Mouse (Mus musculus) gastrocnemius, postnatal 10 days (tissue): ENCODE measurements around the gene Ipcef1. TPM values are rescaled to one million over a fixed set of nuclear protein-coding genes. Genes with fewer than 3 reads are reported as not detected.

ENCODE experiments used
- DNase-seq: peaks from one replicate; pipeline ENCODE4 v3.0.0; 2021; ENCODE audit warnings: mixed read lengths
- total RNA-seq, 2 experiments: library from RNA; stranded (reverse); gene quantifications; 2 replicates each; pipeline ENCODE4 v1.2.3; 2021

Gene Ipcef1
- total RNA-seq, 2 experiments from 2014 or later: 0.12 to 0.56 TPM

- DNase-seq: no peak
Observed at GRCm38 (mm10) chr10:6967588-6968242, 84.6 kb downstream of the Ipcef1 start.

- DNase-seq: no peak
Observed at GRCm38 (mm10) chr10:6958791-6959190, 93.5 kb downstream of the Ipcef1 start.

DNA sequence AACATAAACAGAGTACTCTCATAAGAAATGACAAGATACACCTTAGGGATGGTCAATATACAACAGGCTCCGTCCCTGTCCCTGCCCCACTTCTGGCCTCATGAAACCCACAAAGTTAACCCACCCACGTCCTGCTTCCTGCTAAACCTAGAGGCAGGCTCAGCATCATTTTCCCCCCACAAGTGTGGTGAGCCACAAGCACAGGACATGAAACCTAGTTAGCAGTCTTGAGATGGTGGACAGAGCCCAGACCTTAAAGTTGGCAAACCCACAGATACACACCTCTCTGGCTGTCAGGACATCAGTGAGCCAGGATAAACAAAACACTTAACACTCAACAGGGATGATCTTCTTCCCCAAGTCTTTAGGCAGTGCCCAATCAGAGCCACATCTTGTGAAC is 95.9 kb downstream of the Ipcef1 start:
- DNase-seq: no peak

GRCm38 (mm10) chr10:6954533-6954932 is 97.7 kb downstream of the Ipcef1 start:
- DNase-seq: no peak

- no peak for DNase-seq
Observed at GRCm38 (mm10) chr10:6953115-6953514, 99.2 kb downstream of the Ipcef1 start.

DNA sequence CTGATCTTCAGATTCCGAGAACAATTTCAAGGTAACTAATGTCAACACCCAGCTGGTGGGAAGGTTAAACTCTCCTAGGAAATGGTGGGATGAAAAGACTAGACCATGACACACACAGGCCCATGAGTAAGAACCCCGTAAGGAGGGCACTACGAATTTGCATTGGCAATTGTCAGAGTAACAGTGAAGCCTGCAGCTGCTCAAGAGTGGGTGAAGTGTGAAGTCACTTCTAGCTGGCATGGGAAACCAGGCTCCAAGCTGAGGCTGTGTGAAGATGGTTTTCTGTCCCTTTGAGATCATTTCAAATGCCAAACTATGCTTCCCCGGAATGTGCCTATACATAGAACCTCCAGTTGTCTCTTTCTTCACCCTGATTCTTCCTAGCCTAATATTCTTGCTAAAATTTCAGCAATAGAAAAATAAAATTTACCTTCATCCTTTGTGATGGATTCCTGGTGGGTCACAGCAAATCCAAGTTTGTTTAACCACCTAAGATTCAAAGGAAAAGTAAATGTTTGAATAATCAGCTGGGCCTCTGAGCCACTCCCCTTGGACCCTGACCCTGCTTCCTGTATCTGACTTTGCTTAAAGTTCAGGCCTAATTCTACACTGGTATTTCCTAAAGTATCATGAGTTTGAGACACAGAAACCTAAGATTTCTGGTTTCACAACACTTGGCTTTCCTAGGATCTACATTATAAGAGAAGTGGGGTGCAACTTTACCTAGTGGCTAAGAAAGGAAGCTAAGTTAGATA is 115.4 kb downstream of the Ipcef1 start:
- no peak for DNase-seq

- no peak for DNase-seq
Observed at GRCm38 (mm10) chr10:6934776-6935175, 117.5 kb downstream of the Ipcef1 start.

- DNase-seq: no peak
Observed at GRCm38 (mm10) chr10:6930889-6931288, 121.4 kb downstream of the Ipcef1 start.

DNA sequence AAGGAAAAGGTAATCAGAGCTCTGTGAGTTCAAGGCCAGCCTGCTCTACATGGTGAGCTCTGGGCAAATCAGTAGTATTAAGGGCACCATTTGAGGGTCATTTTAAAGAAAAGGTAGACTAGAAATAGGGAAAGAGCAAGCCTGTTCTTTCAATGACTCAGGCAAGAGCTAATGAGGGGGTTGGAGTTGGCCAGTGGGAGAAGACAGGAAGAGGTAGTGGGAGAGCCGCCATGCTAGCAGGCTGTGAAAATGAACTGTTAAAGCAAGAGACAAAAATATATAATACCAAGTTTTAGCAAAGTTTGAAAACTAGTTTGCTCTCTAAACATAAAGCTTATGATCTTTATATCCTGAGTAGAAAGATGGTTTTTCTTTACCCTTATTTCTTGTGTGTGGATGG is 121.9 kb downstream of the Ipcef1 start:
- DNase-seq: no peak

DNA sequence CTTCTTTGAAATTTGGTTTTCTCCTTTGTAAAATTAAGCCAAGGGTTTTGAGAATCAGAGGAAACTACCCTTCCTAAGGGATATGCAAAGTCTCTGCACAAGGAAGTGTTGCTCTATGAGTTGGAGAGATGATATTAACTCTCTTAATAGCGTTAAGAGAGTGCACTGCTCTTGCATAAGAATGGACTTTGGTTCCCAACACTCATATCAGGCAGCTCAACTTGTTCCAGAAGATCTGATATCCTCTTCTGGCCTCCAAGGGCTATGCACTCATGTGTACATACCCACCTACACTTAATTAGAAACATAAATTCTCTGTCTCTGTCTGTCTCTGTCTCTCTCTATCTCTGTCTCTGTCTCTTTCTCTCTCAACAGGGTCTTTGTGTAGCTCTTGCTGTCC is 123.4 kb downstream of the Ipcef1 start:
- DNase-seq: no peak

DNA sequence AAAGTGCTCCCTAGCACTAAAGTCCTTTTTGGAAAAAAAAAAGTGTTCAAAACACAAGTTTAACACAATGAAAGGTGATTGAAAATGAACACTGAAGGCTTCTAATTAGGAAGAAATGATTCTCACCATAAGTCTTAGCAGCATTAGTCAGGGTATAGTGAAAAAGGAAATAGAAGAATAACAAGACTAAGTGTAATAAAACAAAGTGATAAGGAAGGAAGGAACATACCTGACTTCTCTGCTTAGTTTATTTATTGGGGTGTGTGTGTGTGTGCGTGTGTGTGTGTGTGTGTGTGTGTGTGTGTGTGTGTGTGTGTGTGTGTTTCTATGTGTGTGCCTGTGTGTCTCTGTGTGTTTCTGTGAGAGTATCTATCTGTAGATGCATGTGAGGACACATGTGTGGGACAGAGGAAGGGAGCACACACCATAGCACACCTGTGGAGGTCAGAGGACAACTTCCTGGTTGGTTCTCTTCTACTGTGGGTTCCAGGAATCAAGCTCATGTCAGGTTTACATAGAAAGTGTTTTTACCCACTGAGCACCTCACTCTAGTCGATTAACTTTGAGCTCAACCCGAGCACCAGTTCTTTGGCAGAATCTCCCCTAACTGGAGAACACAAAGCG is 124.6 kb downstream of the Ipcef1 start:
- DNase-seq: no peak

- no peak for DNase-seq
Observed at GRCm38 (mm10) chr10:6926724-6927123, 125.6 kb downstream of the Ipcef1 start.

GRCm38 (mm10) chr10:6916545-6917257 is 135.6 kb downstream of the Ipcef1 start:
- no peak for DNase-seq

DNA sequence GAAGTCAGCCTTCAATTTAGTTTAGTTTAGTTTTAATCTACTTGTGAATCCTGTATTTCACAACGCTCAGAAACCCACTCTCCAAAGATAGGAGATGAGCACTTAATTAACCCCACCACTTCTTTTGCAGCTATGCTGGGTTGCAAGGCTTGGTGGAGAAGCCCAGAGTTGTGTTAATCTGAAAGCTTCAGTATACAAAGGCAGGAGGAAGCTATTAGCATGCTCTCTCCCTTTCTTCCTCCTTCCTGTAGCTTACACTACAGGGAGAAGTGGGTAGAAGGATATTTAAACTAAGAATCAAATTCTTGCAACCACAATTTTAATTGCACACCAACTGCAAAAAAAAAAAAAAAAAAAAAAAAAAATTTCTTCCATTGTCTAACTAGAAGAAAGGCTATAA is 136.3 kb downstream of the Ipcef1 start:
- no peak for DNase-seq

DNA sequence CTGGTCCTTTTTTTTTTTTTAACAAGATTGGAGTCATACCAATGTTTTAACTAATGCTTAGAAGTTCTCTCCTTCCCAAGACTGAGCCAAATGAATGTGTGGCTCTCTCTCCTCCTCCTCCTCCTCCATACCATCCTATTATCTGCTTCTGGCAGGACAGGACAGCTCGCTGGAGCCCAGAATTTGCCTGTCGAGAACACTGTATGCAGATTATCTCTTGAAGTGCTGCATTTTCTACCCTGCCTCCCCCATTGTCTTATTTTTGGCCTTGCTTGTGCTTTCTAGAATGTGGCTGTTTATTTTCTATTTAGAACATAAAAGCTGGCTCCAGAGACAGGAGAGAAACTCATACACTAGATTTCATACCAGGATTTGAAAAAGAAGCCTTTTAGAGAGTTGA is 142.5 kb downstream of the Ipcef1 start:
- DNase-seq: no peak

- no peak for DNase-seq
Observed at GRCm38 (mm10) chr10:6901819-6902393, 150.4 kb downstream of the Ipcef1 start.

GRCm38 (mm10) chr10:6900126-6900525 is 152.2 kb downstream of the Ipcef1 start:
- DNase-seq: no peak

- no peak for DNase-seq
Observed at GRCm38 (mm10) chr10:6896659-6897303, 155.5 kb downstream of the Ipcef1 start.

- no peak for DNase-seq
Observed at GRCm38 (mm10) chr10:6895796-6896195, 156.5 kb downstream of the Ipcef1 start.

- DNase-seq: no peak
Observed at GRCm38 (mm10) chr10:6890348-6891009, 161.8 kb downstream of the Ipcef1 start.

- no peak for DNase-seq
Observed at GRCm38 (mm10) chr10:6889640-6890245, 162.5 kb downstream of the Ipcef1 start.
